Mouse (Mus musculus) limb, embryonic 10.5 days (tissue): ENCODE results near the gene Pigk. TPM values are rescaled to one million over a fixed set of nuclear protein-coding genes. Genes with fewer than 3 reads are reported as not detected.

Experiments used
- DNase-seq: peaks from one replicate; pipeline ENCODE4 v3.0.0-alpha.2; 2017; ENCODE audit warnings: low spot score
- H3K27ac ChIP-seq: fragments of 300-500 bp; sonication (generic); 2 replicates; pipeline ENCODE4 v1.5.1; 2016; ENCODE audit warnings: mild to moderate bottlenecking
- H3K27me3 ChIP-seq: fragments of 300-500 bp; sonication (generic); 2 replicates; pipeline ENCODE4 v1.6.1; 2016; ENCODE audit warnings: low read depth, mild to moderate bottlenecking; ENCODE audit not compliant: poor library complexity, severe bottlenecking
- H3K36me3 ChIP-seq: fragments of 300-500 bp; sonication (generic); 2 replicates; pipeline ENCODE4 v1.6.1; 2016; ENCODE audit warnings: mild to moderate bottlenecking, moderate library complexity
- H3K4me1 ChIP-seq: fragments of 300-500 bp; sonication (generic); 2 replicates; pipeline ENCODE4 v1.6.1; 2016
- H3K4me3 ChIP-seq: fragments of 300-500 bp; sonication (generic); 2 replicates; pipeline ENCODE4 v1.5.1; 2016; ENCODE audit warnings: mild to moderate bottlenecking, moderate library complexity
- H3K9me3 ChIP-seq: fragments of 300-500 bp; sonication (generic); replicated peaks from 2 replicates; pipeline ENCODE4 v1.6.1; 2016; ENCODE audit warnings: mild to moderate bottlenecking
- WGBS: fragments of 180-500 bp; shearing (Covaris S2); methylation state at CpG from one replicate; pipeline ENCODE4 v1.1.7; 2016; 5-methylcytosine and 5-hydroxymethylcytosine counted together
- polyA plus RNA-seq: library from polyadenylated mRNA; unstranded; fragments of >200 nt; fragmentation: Nextera tagmentation; extraction: Ambion mirVana; gene quantifications from 2 replicates; pipeline ENCODE4 v1.2.1, GENCODE M21; 2016

Pigk gene
- polyA plus RNA-seq, 1 experiment from 2014 or later: 39.5 TPM

DNA sequence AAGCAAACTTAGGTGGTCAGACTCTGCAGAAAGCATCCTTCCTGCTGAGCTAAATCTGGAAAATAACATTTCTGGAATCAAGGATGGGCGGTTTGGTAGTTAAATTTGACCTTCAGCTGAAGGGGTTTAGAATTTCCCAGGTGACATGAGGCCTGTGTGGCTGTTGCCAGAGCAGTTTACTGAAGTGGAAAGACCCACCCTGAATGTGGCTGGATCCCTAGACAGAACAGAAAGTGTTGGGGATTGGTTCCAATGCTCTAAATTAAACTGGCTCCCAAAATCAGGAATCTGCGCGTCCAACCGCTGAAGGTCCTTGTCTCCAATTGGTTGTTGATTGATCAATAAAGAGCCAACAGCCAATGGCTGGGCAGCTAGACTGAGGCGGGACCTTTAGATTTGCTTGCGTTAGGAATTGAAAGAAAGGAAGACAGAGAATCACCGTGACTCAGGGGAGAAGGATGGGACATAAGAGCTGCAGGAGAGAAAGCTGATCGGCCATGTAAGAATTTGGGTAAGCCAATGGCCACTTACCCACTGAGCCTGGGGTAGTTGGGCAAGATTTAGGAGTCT, 11.5 kb upstream of the Pigk start:
- DNase-seq: no peak
- H3K9me3 ChIP-seq: no peaks in the 10 kb centered on the region
- no peak overlapping the region for H3K27ac ChIP-seq
- peaks cover 15% of the 10 kb centered on the region for H3K4me1 ChIP-seq
- H3K27me3 ChIP-seq: no peaks in the 10 kb centered on the region
- no peaks in the 10 kb centered on the region for H3K36me3 ChIP-seq
- WGBS: 61% methylated on average over 8 of the region's 8 CpGs
- H3K4me3 ChIP-seq: no peak overlapping the region

DNA sequence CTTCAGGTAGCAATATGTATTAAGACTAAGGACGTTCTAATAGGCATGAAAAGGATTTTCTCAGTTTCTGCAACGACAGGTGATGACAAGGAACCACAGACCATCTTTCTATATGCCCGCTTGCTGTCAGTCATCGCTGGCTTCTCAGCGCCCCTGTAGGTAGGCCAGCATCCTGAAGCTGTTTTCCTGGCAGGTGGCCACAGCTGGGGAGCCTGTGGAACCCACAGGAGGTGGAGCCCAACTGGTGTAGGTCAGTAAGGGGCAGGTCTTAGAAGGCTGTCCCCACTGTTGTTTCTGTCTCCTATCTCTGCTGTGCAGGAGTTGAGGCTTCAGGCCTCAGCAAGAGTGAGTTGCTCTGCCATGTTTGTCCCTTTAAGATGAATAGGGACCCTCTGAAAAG, 8.1 kb upstream of the Pigk start:
- 0 out of 2 replicates have a peak, but pooled peaks cover 3% of the 10 kb centered on the region for H3K4me1 ChIP-seq
- no peak overlapping the region for H3K27ac ChIP-seq
- H3K4me3 ChIP-seq: no peak overlapping the region
- no peak for DNase-seq
- 72% methylated on average over 5 of the region's 5 CpGs for WGBS
- no peaks in the 10 kb centered on the region for H3K27me3 ChIP-seq
- H3K9me3 ChIP-seq: no peaks in the 10 kb centered on the region
- H3K36me3 ChIP-seq: no peaks in the 10 kb centered on the region

DNA sequence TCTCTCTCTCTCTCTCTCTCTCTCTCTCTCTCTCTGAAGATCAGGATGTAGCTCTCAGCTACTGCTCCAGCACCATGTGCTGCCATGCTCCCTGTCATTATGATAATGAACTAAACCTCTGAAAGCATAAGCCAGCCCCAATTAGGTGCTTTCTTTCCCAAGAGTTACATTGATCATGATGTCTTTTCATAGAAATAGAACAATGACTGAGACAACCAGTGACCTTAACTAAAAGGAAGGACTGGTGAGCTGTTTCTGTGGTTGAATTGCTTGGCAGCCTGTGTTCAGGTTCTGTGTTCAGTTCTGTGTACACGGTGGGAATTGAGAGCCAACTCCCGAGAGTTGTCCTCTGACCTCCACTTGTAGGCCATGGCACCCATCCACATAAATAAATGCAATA, 7.0 kb upstream of the Pigk start:
- H3K27ac ChIP-seq: no peak overlapping the region
- H3K4me3 ChIP-seq: no peak overlapping the region
- no peak for DNase-seq
- no peaks in the 10 kb centered on the region for H3K9me3 ChIP-seq
- 0 out of 2 replicates have a peak, but pooled peaks cover 3% of the 10 kb centered on the region for H3K4me1 ChIP-seq
- H3K36me3 ChIP-seq: no peaks in the 10 kb centered on the region
- H3K27me3 ChIP-seq: no peaks in the 10 kb centered on the region
- WGBS: 96% methylated on average over 2 of the region's 2 CpGs

GRCm38 (mm10) chr3:152707321-152707823, 6.5 kb upstream of the Pigk start:
- Histone ChIP-seq H3K36me3 (no peaks in the 10 kb centered on the region), H3K27me3 (no peaks in the 10 kb centered on the region), H3K4me1 (0 out of 2 replicates have a peak, but pooled peaks cover 3% of the 10 kb centered on the region), H3K9me3 (no peaks in the 10 kb centered on the region), H3K27ac (no peak overlapping the region), H3K4me3 (no peak overlapping the region)
- DNase-seq: no peak
- 87% methylated on average over 5 of the region's 5 CpGs for WGBS

DNA sequence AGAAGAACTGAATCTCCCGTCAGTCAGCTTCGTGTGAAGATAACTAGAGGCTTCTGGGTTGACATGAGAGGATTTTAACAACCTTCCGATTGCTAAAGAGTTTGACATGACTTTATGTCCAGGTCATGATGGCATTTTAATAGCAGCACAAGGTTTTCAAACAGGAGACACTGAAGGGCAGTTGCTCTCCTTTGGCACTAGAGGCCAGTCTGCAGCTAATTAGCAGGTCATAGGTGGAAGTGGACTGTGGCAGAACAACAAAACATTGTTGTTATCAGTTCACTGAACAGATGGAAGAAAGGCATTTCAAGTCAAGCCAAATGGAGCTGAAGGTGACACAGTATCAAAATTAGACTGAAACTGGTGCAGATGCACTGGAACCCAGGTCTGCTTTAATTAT, 4.0 kb upstream of the Pigk start:
- no peaks in the 10 kb centered on the region for H3K9me3 ChIP-seq
- H3K27ac ChIP-seq: no peak overlapping the region
- WGBS: 55% methylated on average over 3 of the region's 3 CpGs

DNA sequence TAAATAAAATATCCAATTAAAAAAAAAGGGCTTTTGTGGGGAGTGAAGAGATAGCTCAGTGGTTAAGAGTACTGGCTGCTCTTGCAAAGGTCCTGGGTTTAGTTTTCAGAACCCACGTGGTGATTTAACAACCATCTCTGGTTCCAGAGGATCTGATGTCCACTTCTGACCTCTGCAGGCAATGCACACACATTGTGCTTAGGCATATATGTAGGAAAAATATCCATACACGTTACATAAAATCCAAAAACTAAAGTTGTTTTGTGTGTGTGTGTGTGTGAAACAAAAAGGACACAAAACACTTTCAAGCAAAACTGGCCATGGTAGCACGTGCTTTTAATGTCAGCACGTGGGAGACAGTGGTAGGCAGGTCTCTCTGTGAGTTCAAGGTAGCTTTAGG, 943 bp upstream of the Pigk start:
- H3K4me3 ChIP-seq: no peak overlapping the region
- 80% methylated on average over 4 of the region's 4 CpGs for WGBS
- H3K27me3 ChIP-seq: no peaks in the 10 kb centered on the region

More for the DNA sequence above, 4.0 kb upstream of the Pigk start:
- H3K4me1 ChIP-seq: peaks cover 9% of the 10 kb centered on the region
- H3K36me3 ChIP-seq: no peaks in the 10 kb centered on the region
- no peak overlapping the region for H3K4me3 ChIP-seq
- H3K27me3 ChIP-seq: no peaks in the 10 kb centered on the region
- DNase-seq: no peak

GRCm38 (mm10) chr3:152721301-152721700, 7.4 kb downstream of the Pigk start:
- H3K27ac ChIP-seq: no peak overlapping the region
- no peaks in the 10 kb centered on the region for H3K9me3 ChIP-seq
- H3K4me1 ChIP-seq: peaks cover 6% of the 10 kb centered on the region; the same call in 1 of the 2 replicates
- peaks cover 17% of the 10 kb centered on the region for H3K36me3 ChIP-seq
- no peak overlapping the region for H3K4me3 ChIP-seq
- no peaks in the 10 kb centered on the region for H3K27me3 ChIP-seq
- WGBS: 86% methylated on average over 6 of the region's 6 CpGs
- no peak for DNase-seq

More for the DNA sequence above, 943 bp upstream of the Pigk start:
- Histone ChIP-seq H3K9me3 (no peaks in the 10 kb centered on the region), H3K4me1 (peaks cover 17% of the 10 kb centered on the region), H3K36me3 (no peaks in the 10 kb centered on the region), H3K27ac (no peak overlapping the region)
- DNase-seq: no peak

- no peak overlapping the region for H3K27ac ChIP-seq
- 78% methylated on average over 3 of the region's 3 CpGs for WGBS
- H3K4me3 ChIP-seq: no peak overlapping the region
- no peaks in the 10 kb centered on the region for H3K27me3 ChIP-seq
- H3K9me3 ChIP-seq: no peaks in the 10 kb centered on the region
- DNase-seq: no peak
- H3K36me3 ChIP-seq: peaks cover 17% of the 10 kb centered on the region
- peaks cover 18% of the 10 kb centered on the region for H3K4me1 ChIP-seq
Observed at GRCm38 (mm10) chr3:152722836-152723235, 8.9 kb downstream of the Pigk start.

DNA sequence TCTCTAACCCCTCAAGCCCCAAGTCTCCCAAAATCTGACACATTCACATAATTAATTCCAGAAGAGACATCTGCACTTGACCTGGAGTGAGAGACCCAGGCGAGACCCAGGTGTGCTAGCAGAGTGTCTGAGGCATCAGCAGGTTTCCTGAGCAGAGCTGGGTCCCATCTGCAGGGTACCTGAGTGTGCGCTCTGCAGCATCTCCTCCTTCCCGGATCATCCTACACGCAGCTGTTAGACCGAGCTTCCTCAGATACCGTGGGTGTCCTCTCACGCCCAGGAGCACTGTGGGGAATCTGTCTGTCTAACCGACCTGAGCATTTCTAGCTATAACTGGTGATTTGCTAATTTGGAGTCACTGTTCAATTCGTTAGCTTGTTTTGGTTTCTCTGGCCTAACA, 10.5 kb downstream of the Pigk start:
- H3K36me3 ChIP-seq: peaks cover 17% of the 10 kb centered on the region
- no peak for DNase-seq
- no peaks in the 10 kb centered on the region for H3K9me3 ChIP-seq
- H3K4me1 ChIP-seq: peaks cover 24% of the 10 kb centered on the region
- WGBS: 88% methylated on average over 9 of the region's 9 CpGs
- H3K4me3 ChIP-seq: no peak overlapping the region
- no peaks in the 10 kb centered on the region for H3K27me3 ChIP-seq
- H3K27ac ChIP-seq: no peak overlapping the region

DNA sequence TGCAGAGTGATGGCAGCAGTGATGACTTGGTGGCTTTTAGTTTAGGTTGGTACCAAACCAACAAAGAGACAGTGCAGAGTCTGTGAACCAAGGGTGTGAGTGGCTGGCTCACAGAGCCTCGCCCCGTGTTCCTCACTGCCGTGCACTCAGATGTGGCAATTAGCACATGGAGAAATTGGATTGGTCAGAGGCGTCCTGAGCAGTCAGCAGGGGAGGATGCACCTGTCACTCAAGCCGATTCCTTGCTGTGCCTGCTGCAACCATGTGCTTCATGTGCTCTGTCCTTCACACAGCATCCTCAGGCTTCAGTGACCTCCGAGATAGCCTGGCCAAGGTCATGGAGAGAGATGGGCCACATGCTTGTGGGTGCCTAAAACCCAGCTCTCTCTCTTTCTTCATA, 14.3 kb downstream of the Pigk start:
- DNase-seq: no peak
- Histone ChIP-seq H3K9me3 (no peaks in the 10 kb centered on the region), H3K4me3 (no peak overlapping the region), H3K36me3 (peaks cover 8% of the 10 kb centered on the region; the same call in 1 of the 2 replicates), H3K27me3 (no peaks in the 10 kb centered on the region), H3K4me1 (peaks cover 24% of the 10 kb centered on the region), H3K27ac (no peak overlapping the region; the same call in 1 of the 2 replicates)
- WGBS: 76% methylated on average over 6 of the region's 6 CpGs

GRCm38 (mm10) chr3:152733011-152733410, 19.1 kb downstream of the Pigk start:
- Histone ChIP-seq H3K36me3 (no peaks in the 10 kb centered on the region), H3K4me1 (peaks cover 4% of the 10 kb centered on the region), H3K27me3 (no peaks in the 10 kb centered on the region), H3K27ac (no peak overlapping the region), H3K4me3 (no peak overlapping the region), H3K9me3 (no peaks in the 10 kb centered on the region)
- DNase-seq: no peak
- 95% methylated on average over 4 of the region's 4 CpGs for WGBS

GRCm38 (mm10) chr3:152733513-152733912, 19.6 kb downstream of the Pigk start:
- Histone ChIP-seq H3K36me3 (no peaks in the 10 kb centered on the region), H3K9me3 (no peaks in the 10 kb centered on the region), H3K27ac (no peak overlapping the region), H3K4me3 (no peak overlapping the region), H3K4me1 (no peaks in the 10 kb centered on the region), H3K27me3 (no peaks in the 10 kb centered on the region)
- peak; percentile 36 for DNase-seq

DNA sequence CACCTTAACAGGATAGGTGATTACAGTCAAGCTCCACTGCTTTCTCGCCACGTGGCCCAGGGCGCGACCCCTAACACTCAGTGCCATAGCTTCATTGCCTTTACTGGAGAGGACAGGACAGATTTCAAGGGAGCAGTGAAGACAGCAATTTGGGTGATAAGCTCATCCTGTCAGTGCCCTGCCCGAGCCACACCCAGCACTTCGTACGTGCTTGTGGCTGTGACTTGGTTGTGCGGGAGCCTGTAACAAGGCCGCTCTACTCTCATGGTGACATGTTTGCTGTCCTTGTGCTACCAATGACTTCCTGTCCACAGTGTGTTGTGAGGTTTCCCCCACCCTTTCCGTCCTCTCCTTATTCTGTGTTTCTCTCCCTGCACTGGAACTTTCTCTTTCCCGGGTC, 20.2 kb downstream of the Pigk start:
- no peaks in the 10 kb centered on the region for H3K36me3 ChIP-seq
- H3K27me3 ChIP-seq: no peaks in the 10 kb centered on the region
- no peak for DNase-seq
- no peak overlapping the region for H3K4me3 ChIP-seq
- H3K9me3 ChIP-seq: no peaks in the 10 kb centered on the region
- no peak overlapping the region for H3K27ac ChIP-seq
- 90% methylated on average over 11 of the region's 11 CpGs for WGBS
- H3K4me1 ChIP-seq: no peaks in the 10 kb centered on the region
